Mouse (Mus musculus): ENCODE measurements around the gene Gm39566. TPM values are rescaled to one million over a fixed set of nuclear protein-coding genes. Genes with fewer than 3 reads are reported as not detected.

The Gm39566 gene
- polyA plus RNA-seq, 1 experiment from 2014 or later = not detected

DNA sequence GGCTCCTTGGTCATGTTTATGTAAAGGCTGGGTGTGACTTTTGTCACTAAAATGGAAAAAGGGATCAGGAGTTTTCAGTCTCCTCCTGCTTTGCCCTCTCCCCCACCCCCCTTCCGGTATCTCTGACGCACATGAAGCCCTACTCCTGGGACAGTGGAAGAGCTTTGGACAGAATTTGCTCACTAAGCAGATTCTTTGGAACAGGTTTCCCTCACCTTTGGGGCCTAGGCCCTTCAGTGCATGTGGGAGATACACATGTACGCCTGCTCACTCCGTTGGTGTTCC, 47.5 kb downstream of the Gm39566 start:
- Histone ChIP-seq H3K4me3 (replicated peaks) (0 out of 2 replicates have a peak overlapping the region, but pooled peaks have one; percentile 88), H3K27me3 (replicated peaks) (no peaks in the 10 kb centered on the region), H3K9ac (no peak overlapping the region), H3K4me1 (peaks cover 18% of the 10 kb centered on the region), H3K27ac (0 out of 2 replicates have a peak overlapping the region, but pooled peaks have one; percentile 3), H3K9me3 (no peaks in the 10 kb centered on the region), H3K4me2 (peak overlapping the region; percentile 72), H3K36me3 (no peaks in the 10 kb centered on the region; the same call in 1 of the 2 replicates)
- WGBS = 53% methylated on average over 4 of the region's 4 CpGs
- no peak for ATAC-seq (ENCODE audit: insufficient read depth, low FRiP score, low read depth)

DNA sequence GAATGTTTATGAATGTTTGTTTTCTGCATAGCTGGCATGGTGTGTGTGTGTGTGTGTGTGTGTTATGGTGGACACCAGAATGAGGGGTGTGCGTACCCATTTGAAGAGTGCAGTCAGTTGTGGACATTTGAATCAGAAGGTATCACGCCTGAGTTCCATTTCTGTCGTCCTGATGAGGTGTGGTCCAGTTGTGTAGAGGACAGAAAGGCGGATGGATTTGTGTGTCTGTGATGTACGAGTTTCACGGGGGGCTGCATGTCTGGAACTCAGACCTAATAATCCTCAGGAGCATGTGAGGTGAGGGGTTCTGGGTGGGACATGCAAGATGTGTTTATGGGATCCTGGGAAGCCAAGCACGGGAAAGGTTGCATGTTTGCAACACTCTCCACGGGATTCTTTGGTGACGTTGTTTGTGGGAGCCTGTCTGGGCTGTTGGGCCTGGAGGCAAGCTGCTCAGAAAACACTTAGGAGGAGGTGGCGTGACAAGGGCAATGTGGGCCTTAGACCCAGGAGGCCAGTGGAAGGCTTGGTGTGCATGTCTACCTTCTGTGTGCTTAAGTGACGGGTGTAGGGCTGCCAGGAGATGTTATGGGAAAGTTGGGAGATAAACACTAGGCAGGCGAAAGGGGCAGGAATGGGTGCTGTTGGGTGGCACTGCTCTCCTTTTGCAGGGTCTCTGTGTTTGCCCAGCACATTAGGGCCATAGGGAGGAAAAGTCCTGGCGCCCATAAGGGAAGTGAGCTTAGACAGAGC, 48.0 kb downstream of the Gm39566 start:
- Histone ChIP-seq H3K4me2 (peak overlapping the region; percentile 72), H3K27me3 (replicated peaks) (no peaks in the 10 kb centered on the region), H3K27ac (peak overlapping the region; percentile 92; the same call in 1 of the 2 replicates), H3K9me3 (no peaks in the 10 kb centered on the region), H3K9ac (0 out of 2 replicates have a peak overlapping the region, but pooled peaks have one; percentile 92), H3K4me1 (peaks cover 18% of the 10 kb centered on the region), H3K36me3 (no peaks in the 10 kb centered on the region; the same call in 1 of the 2 replicates), H3K4me3 (replicated peaks) (peak overlapping the region; percentile 88)
- WGBS = 49% methylated on average over 13 of the region's 13 CpGs
- 0 out of 2 replicates have a peak, but pooled peaks have one; percentile 15 for ATAC-seq (ENCODE audit: insufficient read depth, low FRiP score, low read depth)

DNA sequence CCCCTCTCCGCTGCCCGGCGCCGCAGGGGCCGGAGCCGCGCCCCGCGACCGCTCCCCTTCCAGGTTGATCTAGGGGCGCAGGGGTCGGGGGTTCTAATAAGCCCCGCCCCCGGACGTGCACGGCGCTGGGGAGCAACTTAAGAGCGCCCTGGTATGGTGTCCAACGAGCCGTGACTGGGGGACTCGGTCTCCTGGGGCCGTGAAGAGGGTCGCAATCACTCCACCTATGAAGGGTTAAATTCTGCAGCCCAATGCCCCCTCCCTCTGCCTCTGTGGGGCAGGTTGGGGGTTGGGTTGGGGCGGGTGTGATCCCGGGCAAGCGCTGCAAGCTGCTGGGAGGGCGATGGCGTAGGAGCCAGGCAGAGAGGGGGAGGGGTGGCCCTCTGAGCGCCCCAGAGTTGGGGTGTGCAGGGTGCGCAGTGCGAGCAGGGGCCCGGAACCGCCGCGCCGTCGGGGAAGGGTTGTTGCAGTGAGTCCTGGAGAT, 48.9 kb downstream of the Gm39566 start:
- WGBS = under 1% methylated on average over 36 of the region's 37 CpGs
- Histone ChIP-seq H3K9ac (peak overlapping the region; percentile 92), H3K9me3 (no peaks in the 10 kb centered on the region), H3K4me3 (replicated peaks) (peak overlapping the region; percentile 88), H3K4me1 (peaks cover 18% of the 10 kb centered on the region), H3K27ac (peak overlapping the region; percentile 92), H3K4me2 (peak overlapping the region; percentile 72), H3K27me3 (replicated peaks) (no peaks in the 10 kb centered on the region), H3K36me3 (no peaks in the 10 kb centered on the region; the same call in 1 of the 2 replicates)
- ATAC-seq (ENCODE audit: insufficient read depth, low FRiP score, low read depth) = peak; percentile 81

DNA sequence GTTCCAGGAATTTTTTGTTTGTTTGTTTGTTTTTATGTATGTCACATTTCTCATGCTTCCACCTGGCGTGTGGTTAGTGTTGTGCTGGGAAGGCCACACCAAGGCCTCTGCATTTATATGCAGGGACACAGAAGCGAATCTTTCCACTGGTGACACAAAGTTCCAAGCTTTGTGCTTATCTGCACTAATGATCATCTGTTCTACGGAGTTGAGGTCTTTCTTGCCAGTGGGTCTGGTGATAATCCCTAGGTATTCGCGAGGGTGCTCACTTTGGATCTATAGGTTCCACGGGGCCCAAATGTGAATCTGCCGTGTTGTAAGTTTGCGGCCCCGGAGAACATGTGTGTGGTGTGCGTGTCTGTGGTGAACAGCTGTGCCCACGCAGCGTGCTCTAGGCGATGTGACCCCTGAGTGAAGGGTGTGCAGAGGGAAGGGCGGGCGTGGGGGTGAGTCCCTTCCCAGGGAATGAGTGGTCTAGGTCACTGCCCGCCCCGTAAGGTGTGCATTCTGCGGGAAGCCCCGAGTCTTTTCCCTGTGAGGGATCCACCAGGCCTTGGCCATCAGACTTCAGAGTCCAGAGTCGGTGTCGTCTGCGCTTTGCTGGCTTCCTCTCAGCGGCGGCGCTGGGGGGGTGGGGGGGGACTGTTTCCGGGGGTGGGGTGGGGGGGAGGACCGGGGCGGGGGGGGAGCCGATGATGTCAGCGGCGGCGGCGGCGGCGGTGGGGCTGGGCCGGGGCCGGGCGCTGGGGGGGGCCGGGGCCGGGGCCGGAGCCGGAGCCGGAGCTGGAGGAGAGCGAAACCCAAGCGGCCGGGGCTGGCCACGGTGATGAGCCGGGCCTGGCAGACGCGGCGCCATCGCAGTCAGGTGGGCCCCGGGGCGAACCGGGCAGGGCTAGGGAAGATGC, 49.6 kb downstream of the Gm39566 start, which contains the start of gene Zbtb4:
Zbtb4 (plus strand) TSS at position 692 of the 905 bp plus-strand sequence.
- Histone ChIP-seq H3K27me3 (replicated peaks) (no peaks in the 10 kb centered on the region), H3K36me3 (no peaks in the 10 kb centered on the region; the same call in 1 of the 2 replicates), H3K9ac (peak within 1 kb of the TSS; percentile 92), H3K4me2 (peak within 1 kb of the TSS; percentile 72), H3K4me1 (peaks cover 18% of the 10 kb centered on the region), H3K4me3 (replicated peaks) (peak within 1 kb of the TSS; percentile 88), H3K9me3 (no peaks in the 10 kb centered on the region), H3K27ac (peak within 1 kb of the TSS; percentile 92)
- ATAC-seq (ENCODE audit: insufficient read depth, low FRiP score, low read depth) = peak; percentile 40; the same call in 1 of the 2 replicates
- WGBS = 17% methylated on average over 40 of the region's 55 CpGs

DNA sequence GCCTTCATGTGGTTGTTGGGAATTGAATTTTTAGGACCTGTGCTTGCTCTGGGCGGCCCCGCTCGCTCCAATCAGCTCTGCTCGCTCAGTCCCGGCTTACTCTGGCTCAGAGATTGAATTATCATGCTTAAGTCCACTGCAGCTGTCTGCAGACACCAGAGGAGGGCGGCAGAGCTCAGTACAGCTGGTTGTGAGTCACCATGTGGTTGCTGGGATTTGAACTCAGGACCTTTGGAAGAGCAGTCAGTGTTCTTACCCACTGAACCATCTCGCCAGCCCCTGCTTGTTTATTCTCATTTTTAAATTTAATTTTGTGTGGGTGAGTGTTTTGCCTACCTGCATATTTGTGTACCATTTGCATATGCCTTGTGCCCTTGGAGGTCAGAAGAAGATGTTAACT, 51.5 kb downstream of the Gm39566 start:
- WGBS = 68% methylated on average over 7 of the region's 7 CpGs
- H3K9me3 ChIP-seq = no peaks in the 10 kb centered on the region
- peaks cover 28% of the 10 kb centered on the region for H3K4me1 ChIP-seq
- H3K9ac ChIP-seq = no peak overlapping the region
- no peak for ATAC-seq (ENCODE audit: insufficient read depth, low FRiP score, low read depth)
- H3K4me3 ChIP-seq (replicated peaks) = no peak overlapping the region
- H3K27me3 ChIP-seq (replicated peaks) = no peaks in the 10 kb centered on the region
- no peak overlapping the region for H3K27ac ChIP-seq
- no peaks in the 10 kb centered on the region for H3K36me3 ChIP-seq
- H3K4me2 ChIP-seq = no peak overlapping the region

DNA sequence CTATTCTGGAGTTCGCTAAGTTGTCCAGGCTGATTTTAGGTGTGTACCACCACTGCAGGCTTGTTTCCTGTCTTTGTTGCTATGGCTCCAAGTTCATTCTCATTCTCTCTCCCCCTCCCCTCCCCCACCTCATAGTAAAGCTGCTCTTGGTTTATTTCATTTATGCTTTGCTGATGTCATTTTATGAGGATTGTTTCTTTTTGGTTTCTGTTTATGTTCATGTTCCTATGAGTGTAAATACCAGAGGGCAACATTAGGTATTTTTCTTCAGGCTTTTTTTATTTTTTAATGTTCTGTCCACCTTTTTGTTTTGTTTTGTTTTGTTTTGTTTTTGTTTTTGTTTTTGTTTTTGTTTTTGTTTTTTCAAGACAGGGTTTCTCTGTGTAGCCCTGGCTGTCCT, 53.2 kb downstream of the Gm39566 start, which contains the start of gene Slc35g3:
Slc35g3 (minus strand) TSS at position 101 of the 400 bp plus-strand sequence.
- no peaks in the 10 kb centered on the region for H3K9me3 ChIP-seq

More for the DNA sequence above, 53.2 kb downstream of the Gm39566 start, which contains the start of gene Slc35g3:
- H3K4me2 ChIP-seq = no peak within 1 kb of the TSS
- no peaks in the 10 kb centered on the region for H3K27me3 ChIP-seq (replicated peaks)
- ATAC-seq (ENCODE audit: insufficient read depth, low FRiP score, low read depth) = no peak
- H3K4me1 ChIP-seq = peaks cover 24% of the 10 kb centered on the region
- no peak within 1 kb of the TSS for H3K27ac ChIP-seq
- H3K36me3 ChIP-seq = no peaks in the 10 kb centered on the region
- H3K4me3 ChIP-seq (replicated peaks) = no peak within 1 kb of the TSS
- WGBS = 75% methylated on average over 1 of the region's 1 CpGs
- no peak within 1 kb of the TSS for H3K9ac ChIP-seq

Other genes starting within 250 kb of the Gm39566 start
- 21.6 and 24.5 TPM in 2 replicates for gene Wrap53, start 235.0 kb downstream of the Gm39566 start, polyA plus RNA-seq (2015; fragmentation: Nextera tagmentation; extraction: Ambion mirVana)
- gene Trp53, start 234.9 kb downstream of the Gm39566 start, polyA plus RNA-seq (2015; fragmentation: Nextera tagmentation; extraction: Ambion mirVana) = 122 and 130 TPM in 2 replicates
- gene Atp1b2, start 209.4 kb downstream of the Gm39566 start, polyA plus RNA-seq (2015; fragmentation: Nextera tagmentation; extraction: Ambion mirVana) = 7.5 and 7.7 TPM in 2 replicates
- gene Shbg, start 197.4 kb downstream of the Gm39566 start, polyA plus RNA-seq (2015; fragmentation: Nextera tagmentation; extraction: Ambion mirVana) = 0.99 and 2.1 TPM in 2 replicates
- 14.4 and 17.8 TPM in 2 replicates for gene Sat2, start 193.3 kb downstream of the Gm39566 start, polyA plus RNA-seq (2015; fragmentation: Nextera tagmentation; extraction: Ambion mirVana)
- gene Fxr2, start 182.3 kb downstream of the Gm39566 start, polyA plus RNA-seq (2015; fragmentation: Nextera tagmentation; extraction: Ambion mirVana) = 21.0 and 27.0 TPM in 2 replicates
- gene Sox15, start 160.0 kb downstream of the Gm39566 start, polyA plus RNA-seq (2015; fragmentation: Nextera tagmentation; extraction: Ambion mirVana) = 3.7 and 6.0 TPM in 2 replicates
- 58.7 and 66.1 TPM in 2 replicates for gene Mpdu1, start 152.7 kb downstream of the Gm39566 start, polyA plus RNA-seq (2015; fragmentation: Nextera tagmentation; extraction: Ambion mirVana)
- 15.5 and 16.3 TPM in 2 replicates for gene Cd68, start 149.1 kb downstream of the Gm39566 start, polyA plus RNA-seq (2015; fragmentation: Nextera tagmentation; extraction: Ambion mirVana)
- gene Eif4a1, start 142.9 kb downstream of the Gm39566 start, polyA plus RNA-seq (2015; fragmentation: Nextera tagmentation; extraction: Ambion mirVana) = 442 and 514 TPM in 2 replicates
- 69.1 and 74.5 TPM in 2 replicates for gene Senp3, start 133.2 kb downstream of the Gm39566 start, polyA plus RNA-seq (2015; fragmentation: Nextera tagmentation; extraction: Ambion mirVana)
- gene Tnfsf13, start 129.5 kb downstream of the Gm39566 start, polyA plus RNA-seq (2015; fragmentation: Nextera tagmentation; extraction: Ambion mirVana) = 0.31 and 0.61 TPM in 2 replicates
- gene Tnfsf12, start 119.4 kb downstream of the Gm39566 start, polyA plus RNA-seq (2015; fragmentation: Nextera tagmentation; extraction: Ambion mirVana) = 8.0 and 8.9 TPM in 2 replicates
- 3.3 and 3.5 TPM in 2 replicates for gene Tnfsfm13, start 119.2 kb downstream of the Gm39566 start, polyA plus RNA-seq (2015; fragmentation: Nextera tagmentation; extraction: Ambion mirVana)
- gene Polr2a, start 56.7 kb downstream of the Gm39566 start, polyA plus RNA-seq (2015; fragmentation: Nextera tagmentation; extraction: Ambion mirVana) = 21.0 and 25.8 TPM in 2 replicates
- gene Slc35g3, start 53.3 kb downstream of the Gm39566 start, polyA plus RNA-seq (2015; fragmentation: Nextera tagmentation; extraction: Ambion mirVana) = 0.12 TPM in 1 of 2 replicates, not detected in the other
- gene Zbtb4, start 49.4 kb downstream of the Gm39566 start, polyA plus RNA-seq (2015; fragmentation: Nextera tagmentation; extraction: Ambion mirVana) = 2.7 and 3.0 TPM in 2 replicates
- gene Chrnb1, start 19.4 kb downstream of the Gm39566 start, polyA plus RNA-seq (2015; fragmentation: Nextera tagmentation; extraction: Ambion mirVana) = 5.1 and 6.0 TPM in 2 replicates
- 2.2 and 2.4 TPM in 2 replicates for gene Fgf11, start 13.4 kb downstream of the Gm39566 start, polyA plus RNA-seq (2015; fragmentation: Nextera tagmentation; extraction: Ambion mirVana)
- gene Tmem102, start 9.7 kb downstream of the Gm39566 start, polyA plus RNA-seq (2015; fragmentation: Nextera tagmentation; extraction: Ambion mirVana) = 19.9 and 20.4 TPM in 2 replicates
- gene Spem2, start 3.2 kb upstream of the Gm39566 start, polyA plus RNA-seq (2015; fragmentation: Nextera tagmentation; extraction: Ambion mirVana) = not detected in 2 replicates
- not detected in 2 replicates for gene Spem1, start 6.9 kb upstream of the Gm39566 start, polyA plus RNA-seq (2015; fragmentation: Nextera tagmentation; extraction: Ambion mirVana)
- gene Nlgn2, start 22.5 kb upstream of the Gm39566 start, polyA plus RNA-seq (2015; fragmentation: Nextera tagmentation; extraction: Ambion mirVana) = 6.3 and 7.4 TPM in 2 replicates
- gene Tmem256, start 23.2 kb upstream of the Gm39566 start, polyA plus RNA-seq (2015; fragmentation: Nextera tagmentation; extraction: Ambion mirVana) = 400 and 416 TPM in 2 replicates
- gene Plscr3, start 31.1 kb upstream of the Gm39566 start, polyA plus RNA-seq (2015; fragmentation: Nextera tagmentation; extraction: Ambion mirVana) = 80.8 and 81.3 TPM in 2 replicates
- gene Tnk1, start 43.4 kb upstream of the Gm39566 start, polyA plus RNA-seq (2015; fragmentation: Nextera tagmentation; extraction: Ambion mirVana) = 12.9 and 15.4 TPM in 2 replicates
- not detected in 2 replicates for gene Tmem95, start 62.7 kb upstream of the Gm39566 start, polyA plus RNA-seq (2015; fragmentation: Nextera tagmentation; extraction: Ambion mirVana)
- gene Kctd11, start 66.1 kb upstream of the Gm39566 start, polyA plus RNA-seq (2015; fragmentation: Nextera tagmentation; extraction: Ambion mirVana) = 7.8 and 9.2 TPM in 2 replicates
- gene Acap1, start 80.2 kb upstream of the Gm39566 start, polyA plus RNA-seq (2015; fragmentation: Nextera tagmentation; extraction: Ambion mirVana) = 5.0 and 6.1 TPM in 2 replicates
- gene 2810408A11Rik, start 85.7 kb upstream of the Gm39566 start, polyA plus RNA-seq (2015; fragmentation: Nextera tagmentation; extraction: Ambion mirVana) = 7.5 and 10.4 TPM in 2 replicates
- gene Neurl4, start 85.8 kb upstream of the Gm39566 start, polyA plus RNA-seq (2015; fragmentation: Nextera tagmentation; extraction: Ambion mirVana) = 7.2 and 8.0 TPM in 2 replicates
- gene Gps2, start 98.6 kb upstream of the Gm39566 start, polyA plus RNA-seq (2015; fragmentation: Nextera tagmentation; extraction: Ambion mirVana) = 66.2 and 69.1 TPM in 2 replicates
- 1,591 and 1,597 TPM in 2 replicates for gene Eif5a, start 106.7 kb upstream of the Gm39566 start, polyA plus RNA-seq (2015; fragmentation: Nextera tagmentation; extraction: Ambion mirVana)
- gene Ybx2, start 120.5 kb upstream of the Gm39566 start, polyA plus RNA-seq (2015; fragmentation: Nextera tagmentation; extraction: Ambion mirVana) = 2.9 and 3.3 TPM in 2 replicates
- 26.3 and 28.9 TPM in 2 replicates for gene Slc2a4, start 132.9 kb upstream of the Gm39566 start, polyA plus RNA-seq (2015; fragmentation: Nextera tagmentation; extraction: Ambion mirVana)
- 438 and 517 TPM in 2 replicates for gene Cldn7, start 149.5 kb upstream of the Gm39566 start, polyA plus RNA-seq (2015; fragmentation: Nextera tagmentation; extraction: Ambion mirVana)
- gene Ctdnep1, start 165.9 kb upstream of the Gm39566 start, polyA plus RNA-seq (2015; fragmentation: Nextera tagmentation; extraction: Ambion mirVana) = 23.0 and 23.2 TPM in 2 replicates
- gene Elp5, start 167.2 kb upstream of the Gm39566 start, polyA plus RNA-seq (2015; fragmentation: Nextera tagmentation; extraction: Ambion mirVana) = 92.9 and 99.4 TPM in 2 replicates
- 459 and 473 TPM in 2 replicates for gene Gabarap, start 175.8 kb upstream of the Gm39566 start, polyA plus RNA-seq (2015; fragmentation: Nextera tagmentation; extraction: Ambion mirVana)
- 59.4 and 61.8 TPM in 2 replicates for gene Phf23, start 180.5 kb upstream of the Gm39566 start, polyA plus RNA-seq (2015; fragmentation: Nextera tagmentation; extraction: Ambion mirVana)
- gene Dvl2, start 185.3 kb upstream of the Gm39566 start, polyA plus RNA-seq (2015; fragmentation: Nextera tagmentation; extraction: Ambion mirVana) = 31.9 and 33.9 TPM in 2 replicates
- 84.8 and 95.4 TPM in 2 replicates for gene Acadvl, start 200.1 kb upstream of the Gm39566 start, polyA plus RNA-seq (2015; fragmentation: Nextera tagmentation; extraction: Ambion mirVana)
- gene Dlg4, start 201.6 kb upstream of the Gm39566 start, polyA plus RNA-seq (2015; fragmentation: Nextera tagmentation; extraction: Ambion mirVana) = 8.2 and 9.7 TPM in 2 replicates
- 0.30 and 0.96 TPM in 2 replicates for gene Asgr1, start 238.8 kb upstream of the Gm39566 start, polyA plus RNA-seq (2015; fragmentation: Nextera tagmentation; extraction: Ambion mirVana)